Mouse (Mus musculus) kidney, embryonic 14.5 days (tissue): ENCODE measurements around the gene Cep295nl. TPM values are rescaled to one million over a fixed set of nuclear protein-coding genes. Genes with fewer than 3 reads are reported as not detected.

ENCODE experiments used
- ATAC-seq: fragments of 200-750 bp; cut with Nextera tagmentation; 2 replicates; pipeline ENCODE4 v1.8.0; 2017; ENCODE audit warnings: moderate number of reproducible peaks, mild to moderate bottlenecking, moderate TSS enrichment, moderate library complexity; ENCODE audit not compliant: low FRiP score, low TSS enrichment
- H3K27ac ChIP-seq: fragments of 300-500 bp; sonication (generic); 2 replicates; pipeline ENCODE4 v1.5.1; 2014; ENCODE audit warnings: low read depth, mild to moderate bottlenecking, low read length, moderate library complexity, mixed read lengths
- H3K27me3 ChIP-seq: fragments of 300-500 bp; sonication (generic); 2 replicates; pipeline ENCODE4 v1.6.1; 2014; ENCODE audit warnings: mild to moderate bottlenecking, low read length; ENCODE audit not compliant: control insufficient read depth, insufficient read depth
- H3K36me3 ChIP-seq: fragments of 300-500 bp; sonication (generic); 2 replicates; pipeline ENCODE4 v1.6.1; 2014; ENCODE audit warnings: low read length, mixed read lengths; ENCODE audit not compliant: control insufficient read depth, insufficient read depth
- H3K4me1 ChIP-seq: fragments of 300-500 bp; sonication (generic); 2 replicates; pipeline ENCODE4 v1.6.1; 2014; ENCODE audit warnings: low read length, mixed read lengths; ENCODE audit not compliant: control insufficient read depth, insufficient read depth
- H3K4me2 ChIP-seq: fragments of 300-500 bp; sonication (generic); replicated peaks from 2 replicates; pipeline ENCODE4 v1.6.1; 2014; ENCODE audit warnings: low read depth, mild to moderate bottlenecking, low read length
- H3K4me3 ChIP-seq: fragments of 300-500 bp; sonication (generic); 2 replicates; pipeline ENCODE4 v1.5.1; 2014; ENCODE audit warnings: mild to moderate bottlenecking, low read length
- H3K9ac ChIP-seq: fragments of 300-500 bp; sonication (generic); 2 replicates; pipeline ENCODE4 v1.6.1; 2014; ENCODE audit warnings: low read depth, mild to moderate bottlenecking, low read length, moderate library complexity
- H3K9me3 ChIP-seq: fragments of 300-500 bp; sonication (generic); 2 replicates; pipeline ENCODE4 v1.6.1; 2016; ENCODE audit warnings: low read length; ENCODE audit not compliant: control insufficient read depth
- WGBS: fragments of 180-500 bp; shearing (Covaris S2); extraction: QIAGEN DNeasy Blood & Tissue Kit; methylation state at CpG from one replicate; pipeline ENCODE4 v1.1.7; 2014; 5-methylcytosine and 5-hydroxymethylcytosine counted together
- polyA plus RNA-seq: library from polyadenylated mRNA; unstranded; fragments of >200 nt; fragmentation: Nextera tagmentation; extraction: Ambion mirVana; gene quantifications from 2 replicates; pipeline ENCODE4 v1.2.1, GENCODE M21; 2014

The Cep295nl gene
- polyA plus RNA-seq, 1 experiment from 2014 or later = 0.42 TPM

DNA sequence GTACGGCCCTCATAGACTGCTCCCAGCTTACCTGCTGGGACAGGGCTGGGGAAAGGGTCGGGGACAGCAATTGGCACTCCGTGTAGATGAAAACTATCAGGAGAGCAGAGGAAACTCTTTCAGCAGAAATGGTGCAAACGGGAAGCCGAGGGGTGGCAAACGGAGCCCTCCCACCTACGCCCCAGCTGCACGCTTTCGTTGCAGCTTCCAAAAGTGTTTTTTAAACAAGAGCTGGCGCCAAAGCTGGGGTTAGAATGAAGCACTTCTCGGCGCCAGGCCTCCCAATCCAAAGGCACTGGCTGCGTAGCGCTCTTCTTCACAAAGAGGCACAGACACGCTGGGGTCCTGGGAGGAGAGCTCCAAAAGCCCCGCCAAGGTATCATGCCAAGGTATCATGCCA is 11.5 kb downstream of the Cep295nl start:
- Histone ChIP-seq H3K4me3 (no peak overlapping the region), H3K36me3 (peaks cover 16% of the 10 kb centered on the region), H3K27me3 (no peaks in the 10 kb centered on the region), H3K4me1 (peaks cover 6% of the 10 kb centered on the region; the same call in 1 of the 2 replicates), H3K4me2 (no peak overlapping the region), H3K9ac (no peak overlapping the region), H3K9me3 (no peaks in the 10 kb centered on the region), H3K27ac (no peak overlapping the region)
- 95% methylated on average over 16 of the region's 16 CpGs for WGBS
- no peak for ATAC-seq

DNA sequence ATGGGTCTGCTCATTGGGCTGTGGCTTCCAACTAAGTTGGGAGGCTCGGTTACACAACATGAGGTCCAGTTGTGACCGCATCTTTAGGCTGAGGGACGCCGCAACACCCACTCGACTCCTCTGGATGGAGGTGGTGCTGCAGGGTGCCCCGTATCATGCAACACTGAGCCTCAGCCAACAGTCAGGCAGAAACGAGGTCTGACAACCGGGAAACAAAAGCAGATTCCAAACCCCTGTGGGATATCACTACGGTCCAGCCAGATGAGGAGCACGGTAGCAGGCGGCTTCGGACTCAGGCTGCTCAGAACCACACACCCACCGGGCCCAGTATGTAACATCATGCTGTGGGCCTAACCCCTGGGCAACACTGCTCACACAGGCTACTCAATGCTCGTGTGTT is 11.9 kb downstream of the Cep295nl start:
- WGBS = 94% methylated on average over 14 of the region's 14 CpGs
- no peaks in the 10 kb centered on the region for H3K9me3 ChIP-seq
- peaks cover 16% of the 10 kb centered on the region for H3K36me3 ChIP-seq

DNA sequence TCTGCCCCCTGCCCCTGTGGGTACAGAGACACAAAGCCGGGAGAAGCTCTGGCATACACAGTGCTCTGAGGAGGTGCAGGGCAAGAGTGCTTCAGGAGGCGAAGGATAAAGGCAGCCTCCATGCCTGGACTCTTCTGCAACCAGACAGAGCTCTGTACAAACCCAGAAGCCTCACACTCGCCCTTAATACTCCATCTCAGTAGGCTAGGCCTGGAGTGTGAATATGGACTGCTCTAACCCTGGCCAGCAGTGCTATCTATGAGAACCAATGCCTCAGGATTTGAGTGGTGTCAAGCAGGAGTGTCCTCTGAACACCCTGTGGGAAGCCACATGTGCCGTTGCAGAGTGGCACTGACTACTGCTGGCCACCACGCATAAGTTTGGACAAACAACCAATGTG is 13.4 kb downstream of the Cep295nl start:
- Histone ChIP-seq H3K4me1 (peaks cover 16% of the 10 kb centered on the region; the same call in 1 of the 2 replicates), H3K4me3 (no peak overlapping the region), H3K27me3 (no peaks in the 10 kb centered on the region), H3K9me3 (no peaks in the 10 kb centered on the region), H3K27ac (no peak overlapping the region), H3K36me3 (peaks cover 16% of the 10 kb centered on the region), H3K4me2 (no peak overlapping the region), H3K9ac (no peak overlapping the region)
- 88% methylated on average over 5 of the region's 5 CpGs for whole genome bisulfite sequencing
- no peak for ATAC-seq

More for the DNA sequence above, 11.9 kb downstream of the Cep295nl start:
- no peak overlapping the region for H3K4me3 ChIP-seq
- peaks cover 7% of the 10 kb centered on the region; the same call in 1 of the 2 replicates for H3K4me1 ChIP-seq
- no peak for ATAC-seq
- no peak overlapping the region for H3K9ac ChIP-seq
- no peaks in the 10 kb centered on the region for H3K27me3 ChIP-seq
- no peak overlapping the region for H3K27ac ChIP-seq
- no peak overlapping the region for H3K4me2 ChIP-seq

DNA sequence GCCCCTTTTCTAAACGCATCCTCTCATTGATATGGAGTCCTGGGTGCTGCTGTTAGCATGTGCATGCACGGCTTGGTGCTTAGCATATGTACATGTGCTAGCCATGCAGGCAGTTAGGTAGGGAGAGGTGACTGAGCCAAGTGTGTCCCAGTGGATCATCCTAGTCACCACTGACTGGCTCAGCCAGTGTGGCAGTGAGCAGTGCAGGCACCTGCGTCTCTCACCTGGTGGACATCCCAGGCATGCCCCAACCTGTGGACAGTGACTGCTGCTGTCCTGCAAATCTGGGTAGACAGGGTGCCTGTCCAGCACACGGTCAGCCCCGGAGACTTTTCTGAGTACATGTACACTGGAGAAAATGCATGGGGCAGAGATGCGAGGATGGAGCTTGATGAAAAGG is 13.8 kb downstream of the Cep295nl start:
- Histone ChIP-seq H3K4me2 (no peak overlapping the region), H3K27ac (no peak overlapping the region), H3K4me3 (no peak overlapping the region), H3K9ac (no peak overlapping the region), H3K9me3 (no peaks in the 10 kb centered on the region), H3K36me3 (peaks cover 15% of the 10 kb centered on the region), H3K27me3 (no peaks in the 10 kb centered on the region), H3K4me1 (peaks cover 16% of the 10 kb centered on the region; the same call in 1 of the 2 replicates)
- 93% methylated on average over 6 of the region's 6 CpGs for WGBS
- no peak for ATAC-seq

DNA sequence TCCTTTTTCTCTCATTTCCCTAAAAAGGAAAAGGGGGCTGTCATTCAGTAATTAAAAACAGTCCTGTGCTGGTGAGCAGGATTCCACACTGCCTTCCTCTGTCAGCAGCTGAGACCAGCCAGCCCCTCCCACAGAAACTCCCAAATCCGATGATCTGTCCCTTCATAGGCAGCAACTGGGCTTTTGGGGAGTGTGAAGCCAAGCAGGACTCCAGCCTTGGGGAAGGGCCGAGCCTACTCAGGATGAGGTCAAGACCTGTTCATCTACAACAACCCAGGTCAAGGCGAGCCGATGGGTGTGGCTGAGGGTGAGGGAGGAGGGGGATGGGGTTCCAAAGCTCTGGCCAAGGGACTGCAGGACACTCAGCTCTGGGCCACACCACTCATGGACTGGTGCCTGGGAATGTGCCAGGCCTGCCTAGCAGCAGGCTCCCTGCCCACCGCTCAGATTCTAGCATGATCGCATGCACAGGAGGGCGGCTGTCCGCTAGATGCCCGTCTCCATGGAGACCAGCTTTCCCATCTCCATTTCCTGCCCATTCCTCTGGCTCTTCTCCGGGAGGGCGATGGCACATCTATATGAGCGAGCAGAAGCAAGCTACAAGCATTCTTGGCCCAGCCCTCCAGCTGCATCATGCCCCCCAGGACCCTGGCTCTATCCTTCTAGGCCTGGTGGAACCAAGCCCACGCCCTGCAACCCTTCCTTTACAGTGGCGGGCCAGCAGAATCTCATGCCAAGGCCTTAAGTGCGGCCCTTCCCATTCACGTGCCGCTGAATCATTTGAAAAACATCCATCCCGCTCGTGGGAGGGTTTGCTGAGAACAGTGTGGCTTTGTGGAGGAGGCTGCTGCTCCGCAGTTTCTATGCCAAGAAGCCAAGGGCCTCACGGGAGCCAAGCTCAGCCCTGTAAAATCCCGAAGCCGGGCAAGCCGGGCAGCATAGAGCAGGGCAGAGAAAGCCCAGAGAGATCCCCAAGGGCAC is 15.0 kb downstream of the Cep295nl start:
- H3K4me3 ChIP-seq = no peak overlapping the region
- H3K9ac ChIP-seq = no peak overlapping the region

DNA sequence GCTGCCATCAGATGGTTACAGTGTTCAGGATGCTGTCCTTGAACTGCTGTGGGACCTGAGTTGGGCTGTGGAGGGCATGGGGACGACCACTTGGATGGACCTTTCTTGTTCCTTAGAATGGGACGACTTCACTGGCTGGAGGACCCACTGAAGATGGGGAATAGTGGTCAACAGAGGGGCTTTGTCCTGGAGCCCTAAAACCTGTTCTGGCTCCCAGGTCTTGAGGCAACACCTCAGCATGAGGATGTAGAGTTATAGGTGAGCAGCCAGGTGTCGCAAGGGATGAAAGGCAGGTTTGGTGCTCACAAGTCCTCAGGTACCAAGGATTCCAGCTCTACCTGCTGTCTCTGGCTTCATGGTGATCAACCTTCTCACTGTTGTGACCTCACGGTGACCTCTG is 15.8 kb downstream of the Cep295nl start:
- H3K4me2 ChIP-seq = no peak overlapping the region
- H3K9ac ChIP-seq = no peak overlapping the region
- no peak for ATAC-seq
- H3K4me1 ChIP-seq = peaks cover 30% of the 10 kb centered on the region
- no peak overlapping the region for H3K27ac ChIP-seq
- no peaks in the 10 kb centered on the region for H3K9me3 ChIP-seq
- H3K36me3 ChIP-seq = peaks cover 5% of the 10 kb centered on the region
- no peak overlapping the region for H3K4me3 ChIP-seq
- no peaks in the 10 kb centered on the region for H3K27me3 ChIP-seq
- 89% methylated on average over 4 of the region's 4 CpGs for WGBS

More for the DNA sequence above, 15.0 kb downstream of the Cep295nl start:
- no peaks in the 10 kb centered on the region for H3K9me3 ChIP-seq
- no peak overlapping the region for H3K4me2 ChIP-seq
- ATAC-seq = no peak
- H3K4me1 ChIP-seq = peaks cover 25% of the 10 kb centered on the region
- no peak overlapping the region; the same call in 1 of the 2 replicates for H3K27ac ChIP-seq
- H3K27me3 ChIP-seq = no peaks in the 10 kb centered on the region
- peaks cover 5% of the 10 kb centered on the region for H3K36me3 ChIP-seq
- 67% methylated on average over 24 of the region's 24 CpGs for WGBS

DNA sequence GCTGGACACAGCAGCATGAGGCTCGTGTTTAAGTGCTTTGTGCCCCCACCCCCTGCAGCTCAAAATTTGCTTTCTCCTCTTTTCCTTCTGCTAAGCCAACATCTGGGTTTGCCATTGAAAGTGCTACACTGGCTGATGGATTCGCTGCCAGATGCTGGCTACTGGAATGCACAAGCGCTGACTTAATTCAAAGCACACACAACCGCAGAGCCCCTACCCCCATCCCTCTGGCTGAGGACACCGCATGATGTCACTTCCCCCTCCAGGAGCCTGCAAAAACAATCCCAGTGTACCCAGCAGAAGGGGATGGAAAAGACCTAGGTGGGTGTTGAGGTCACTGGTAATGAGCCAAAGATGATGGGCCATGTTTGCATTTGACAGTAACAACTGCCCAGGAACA is 17.8 kb downstream of the Cep295nl start:
- no peaks in the 10 kb centered on the region for H3K9me3 ChIP-seq
- WGBS = 65% methylated on average over 5 of the region's 5 CpGs
- H3K27ac ChIP-seq = no peak overlapping the region
- H3K36me3 ChIP-seq = peaks cover 7% of the 10 kb centered on the region; the same call in 1 of the 2 replicates
- H3K9ac ChIP-seq = no peak overlapping the region
- peaks cover 30% of the 10 kb centered on the region for H3K4me1 ChIP-seq
- no peaks in the 10 kb centered on the region for H3K27me3 ChIP-seq
- H3K4me3 ChIP-seq = no peak overlapping the region
- no peak overlapping the region for H3K4me2 ChIP-seq
- ATAC-seq = no peak

DNA sequence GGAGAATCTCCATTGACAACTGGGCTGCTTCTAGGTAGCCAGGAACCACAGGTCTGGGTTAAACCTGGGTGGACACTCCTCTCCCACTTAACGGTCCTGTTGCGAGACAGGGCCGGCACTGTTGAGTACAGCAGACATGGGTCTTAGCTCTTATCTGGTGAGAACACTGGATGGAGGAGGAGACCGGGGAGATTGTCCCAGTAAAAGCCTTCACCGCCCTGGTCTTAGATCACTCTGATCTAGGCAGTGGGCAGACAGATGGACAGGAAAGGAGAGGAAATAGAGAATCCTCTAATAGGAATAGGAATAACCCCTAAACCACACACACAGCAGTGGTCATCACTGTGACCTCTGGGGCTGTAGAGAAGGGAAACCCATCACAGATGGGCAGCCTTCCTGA is 18.3 kb downstream of the Cep295nl start:
- no peak for ATAC-seq
- no peak overlapping the region for H3K4me2 ChIP-seq
- H3K4me3 ChIP-seq = no peak overlapping the region
- H3K27ac ChIP-seq = no peak overlapping the region
- no peak overlapping the region for H3K9ac ChIP-seq
- H3K4me1 ChIP-seq = peaks cover 30% of the 10 kb centered on the region
- H3K36me3 ChIP-seq = peaks cover 13% of the 10 kb centered on the region; the same call in 1 of the 2 replicates
- WGBS = 85% methylated on average over 5 of the region's 5 CpGs
- no peaks in the 10 kb centered on the region for H3K9me3 ChIP-seq
- no peaks in the 10 kb centered on the region for H3K27me3 ChIP-seq

DNA sequence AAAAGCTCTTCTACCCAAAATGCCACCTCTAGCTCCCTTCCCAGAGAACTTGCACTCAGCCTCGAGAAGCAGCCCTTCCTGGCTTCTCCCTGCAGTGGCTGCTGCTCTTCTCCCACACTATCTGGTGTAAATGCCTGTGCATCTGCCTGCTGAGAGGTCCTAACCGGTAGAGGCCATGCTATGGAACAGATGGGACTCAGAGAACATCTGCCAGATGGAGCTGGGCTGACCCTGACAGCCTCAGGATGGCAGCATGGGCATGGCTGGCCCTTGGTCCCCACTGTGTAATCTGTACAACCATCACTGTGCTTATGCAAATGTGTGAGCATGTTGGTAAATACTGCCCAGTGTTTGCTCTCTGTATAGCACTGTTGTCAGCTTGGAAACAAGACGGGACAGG is 19.7 kb downstream of the Cep295nl start:
- Histone ChIP-seq H3K4me2 (no peak overlapping the region), H3K36me3 (peaks cover 21% of the 10 kb centered on the region; the same call in 1 of the 2 replicates), H3K27ac (peak overlapping the region; percentile 67), H3K9ac (no peak overlapping the region), H3K9me3 (no peaks in the 10 kb centered on the region), H3K27me3 (no peaks in the 10 kb centered on the region), H3K4me3 (no peak overlapping the region), H3K4me1 (peaks cover 30% of the 10 kb centered on the region)
- no peak for ATAC-seq
- 38% methylated on average over 3 of the region's 3 CpGs for WGBS
